Mouse (Mus musculus) E14TG2a.4 (cell line): ENCODE results near the gene Fgfr1op.

ENCODE experiments used
- CTCF ChIP-seq: conservative IDR thresholded peaks from 2 replicates; pipeline ENCODE4 v1.5.1; 2014; ENCODE audit warnings: low read length
- NANOG ChIP-seq: IDR thresholded peaks from 2 replicates; pipeline ENCODE4 v1.6.1; 2014; ENCODE audit warnings: borderline replicate concordance, low read length, mixed read lengths
- POU5F1 ChIP-seq: IDR thresholded peaks from 2 replicates; pipeline ENCODE4 v1.6.1; 2014; ENCODE audit warnings: low read length, borderline replicate concordance

DNA sequence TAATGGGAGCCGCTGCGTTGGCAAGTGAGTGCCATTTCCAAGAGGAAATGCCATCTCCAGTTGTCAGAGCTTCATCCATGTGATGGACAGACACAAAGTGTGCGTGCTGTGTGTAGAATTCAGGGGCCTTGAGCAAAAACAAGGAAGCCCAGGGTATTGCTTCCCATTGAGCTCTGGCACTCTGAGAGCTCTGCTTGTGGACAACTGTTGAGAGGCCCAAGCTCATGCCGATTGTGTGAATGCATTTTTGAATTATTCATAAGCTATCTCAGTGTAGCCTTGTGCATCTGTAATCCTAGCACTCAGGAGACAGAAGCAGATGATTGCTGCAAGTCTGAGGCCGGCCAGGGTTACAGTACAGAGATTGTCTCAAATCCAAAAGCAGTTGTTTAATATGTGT lies 11.8 kb downstream of the Fgfr1op start:
- TF ChIP-seq CTCF: no peak
- TF ChIP-seq POU5F1: no peak
- TF ChIP-seq NANOG: no peak
